Mouse (Mus musculus) cortical plate, adult 2 months (tissue): ENCODE results near the gene Brca2. TPM values are rescaled to one million over a fixed set of nuclear protein-coding genes. Genes with fewer than 3 reads are reported as not detected.

ENCODE experiments used
- H3K27ac ChIP-seq: fragments of 200-500 bp; 2 replicates; pipeline ENCODE4 v1.5.1; 2012; ENCODE audit warnings: low read length, control low read depth, inconsistent platforms; ENCODE audit not compliant: insufficient read depth
- H3K4me1 ChIP-seq: fragments of 200-500 bp; 2 replicates; pipeline ENCODE4 v1.6.1; 2011; ENCODE audit warnings: low read length; ENCODE audit not compliant: control insufficient read depth, insufficient read depth
- H3K4me3 ChIP-seq: fragments of 200-500 bp; 2 replicates; pipeline ENCODE4 v1.5.1; 2011; ENCODE audit warnings: mild to moderate bottlenecking, low read length, control low read depth; ENCODE audit not compliant: insufficient read depth
- CTCF ChIP-seq: fragments of 200-500 bp; IDR thresholded peaks from 2 replicates; pipeline ENCODE4 v1.5.1; 2011; ENCODE audit warnings: mild to moderate bottlenecking, control low read depth, low read length; ENCODE audit not compliant: insufficient read depth; ENCODE audit errors: extremely low read depth
- POLR2A ChIP-seq: fragments of 200-500 bp; IDR thresholded peaks from 2 replicates; pipeline ENCODE4 v1.6.1; 2011; ENCODE audit warnings: mild to moderate bottlenecking, low read length, control low read depth; ENCODE audit not compliant: insufficient read depth; ENCODE audit errors: extremely low read depth
- polyA plus RNA-seq: library from polyadenylated mRNA; depleted of rRNA; stranded (reverse); fragments of >200 nt; gene quantifications from 2 replicates; pipeline ENCODE4 v1.2.3, GENCODE M21; 2012; rRNA removed

The Brca2 gene
- polyA plus RNA-seq, 1 experiment = 6.3 TPM

- Histone ChIP-seq H3K4me1 (no peaks in the 10 kb centered on the region), H3K4me3 (no peak overlapping the region), H3K27ac (no peak overlapping the region)
- TF ChIP-seq CTCF (no peak), POLR2A (no peak)
Observed at GRCm38 (mm10) chr5:150611136-150611535, 88.7 kb downstream of the Brca2 start.

- no peak for TF ChIP-seq POLR2A
Observed at GRCm38 (mm10) chr5:150611697-150612096, 89.3 kb downstream of the Brca2 start.

GRCm38 (mm10) chr5:150614054-150614453, 91.6 kb downstream of the Brca2 start:
- H3K4me1 ChIP-seq = no peaks in the 10 kb centered on the region
- H3K4me3 ChIP-seq = no peak overlapping the region
- no peak overlapping the region for H3K27ac ChIP-seq
- TF ChIP-seq POLR2A = no peak

More at GRCm38 (mm10) chr5:150611697-150612096, 89.3 kb downstream of the Brca2 start:
- H3K4me3 ChIP-seq = no peak overlapping the region
- H3K27ac ChIP-seq = no peak overlapping the region
- H3K4me1 ChIP-seq = no peaks in the 10 kb centered on the region

GRCm38 (mm10) chr5:150616216-150616615, 93.8 kb downstream of the Brca2 start:
- Histone ChIP-seq H3K27ac (no peak overlapping the region), H3K4me3 (no peak overlapping the region), H3K4me1 (no peaks in the 10 kb centered on the region)
- TF ChIP-seq POLR2A = no peak

- no peaks in the 10 kb centered on the region for H3K4me1 ChIP-seq
- no peak overlapping the region for H3K4me3 ChIP-seq
- TF ChIP-seq CTCF = no peak
- TF ChIP-seq POLR2A = no peak
- no peak overlapping the region for H3K27ac ChIP-seq
Observed at GRCm38 (mm10) chr5:150616731-150617130, 94.3 kb downstream of the Brca2 start.

GRCm38 (mm10) chr5:150618599-150619355, 96.3 kb downstream of the Brca2 start:
- TF ChIP-seq POLR2A (no peak), CTCF (no peak)
- Histone ChIP-seq H3K4me3 (no peak overlapping the region), H3K27ac (no peak overlapping the region), H3K4me1 (no peaks in the 10 kb centered on the region)

Other genes starting within 250 kb of the Brca2 start
- 0.66 and 1.6 TPM in 2 replicates for gene Zar1l, start 4.5 kb upstream of the Brca2 start, polyA plus RNA-seq
- gene N4bp2l1, start 74.6 kb downstream of the Brca2 start, polyA plus RNA-seq = 57.1 and 62.5 TPM in 2 replicates
- gene N4bp2l2, start 143.6 kb downstream of the Brca2 start, polyA plus RNA-seq = 32.1 and 33.6 TPM in 2 replicates
- 28.6 and 30.7 TPM in 2 replicates for gene Pds5b, start 151.1 kb downstream of the Brca2 start, polyA plus RNA-seq